Mouse (Mus musculus): ENCODE results near the gene Micall1. TPM values are rescaled to one million over a fixed set of nuclear protein-coding genes. Genes with fewer than 3 reads are reported as not detected.

The Micall1 gene
- polyA plus RNA-seq, 1 experiment from 2014 or later: 11.6 TPM

DNA sequence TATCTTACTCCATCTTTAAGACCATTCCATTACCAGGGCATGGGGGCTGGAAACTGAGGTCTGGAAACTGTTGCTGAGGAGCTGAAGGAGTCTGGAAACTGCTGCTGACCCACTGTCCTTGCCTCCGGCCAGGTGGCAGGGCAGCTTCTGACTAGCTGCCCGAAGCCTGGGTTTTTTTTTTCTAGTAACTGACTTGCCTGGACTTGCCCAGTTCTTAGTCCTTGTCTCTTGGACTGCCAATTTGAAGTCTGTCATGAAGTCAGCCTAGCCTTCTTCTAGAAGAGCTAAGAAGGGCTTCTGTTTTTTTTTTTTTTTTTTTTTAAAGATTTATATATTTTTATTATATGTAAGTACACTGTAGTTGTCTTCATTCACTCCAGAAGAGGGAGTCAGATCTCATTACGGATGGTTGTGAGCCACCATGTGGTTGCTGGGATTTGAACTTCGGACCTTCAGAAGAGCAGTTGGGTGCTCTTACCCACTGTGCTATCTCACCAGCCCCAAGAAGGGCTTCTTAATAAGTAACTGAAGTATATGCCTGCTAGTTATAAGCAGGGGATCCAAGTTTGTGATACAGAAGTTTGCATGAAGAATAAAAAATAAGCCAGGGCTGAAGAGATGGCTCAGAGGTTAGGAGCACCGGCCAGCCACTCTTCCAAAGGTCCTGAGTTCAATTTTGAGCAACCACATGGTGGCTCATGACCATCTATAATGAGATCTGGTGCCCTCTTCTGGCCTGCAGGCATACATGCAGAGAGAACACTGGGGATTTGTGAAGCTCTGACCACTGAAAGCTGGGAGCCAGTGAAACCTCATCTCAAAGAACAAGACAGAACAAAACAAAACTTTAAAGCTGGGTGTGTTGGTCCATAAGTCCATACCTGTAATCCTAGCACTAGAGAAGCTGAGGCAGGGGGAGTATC, 37.3 kb upstream of the Micall1 start:
- no peak for ATAC-seq
- 68% methylated on average over 5 of the region's 5 CpGs for WGBS
- Histone ChIP-seq H3K4me1 (ENCODE audit: control insufficient read depth, insufficient read depth, low read depth, low read length) (peaks cover 11% of the 10 kb centered on the region), H3K9me3 (ENCODE audit: control insufficient read depth, low read length) (no peaks in the 10 kb centered on the region), H3K4me2 (ENCODE audit: low read length) (no peak overlapping the region), H3K9ac (ENCODE audit: low read depth, low read length) (no peak overlapping the region), H3K4me3 (ENCODE audit: low read length) (no peak overlapping the region), H3K36me3 (ENCODE audit: control insufficient read depth, insufficient read depth, low read length) (no peaks in the 10 kb centered on the region), H3K27ac (ENCODE audit: low read depth, low read length) (no peak overlapping the region), H3K27me3 (replicated peaks; ENCODE audit: control insufficient read depth, insufficient read depth, low read length) (no peaks in the 10 kb centered on the region)

DNA sequence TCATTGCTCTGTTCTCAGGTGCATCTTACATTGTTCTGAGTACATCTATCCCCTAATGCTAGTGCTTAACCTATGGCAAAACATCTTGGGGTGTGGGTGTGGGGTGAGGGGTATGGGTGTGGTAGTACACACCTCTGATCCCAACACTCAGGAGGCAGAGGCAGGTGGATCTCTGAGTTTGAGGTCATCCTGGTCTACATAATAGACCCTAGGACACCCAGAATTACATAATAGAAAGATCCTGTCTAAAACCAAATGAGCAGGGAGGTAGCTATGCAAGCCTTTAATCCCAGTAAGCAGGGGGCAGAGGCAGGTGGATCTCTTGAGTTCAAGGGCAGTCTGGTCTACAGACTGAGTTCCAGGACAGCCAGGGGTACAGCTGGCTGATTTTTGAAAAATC, 34.9 kb upstream of the Micall1 start:
- no peak overlapping the region for H3K27ac ChIP-seq (ENCODE audit: low read depth, low read length)
- H3K9me3 ChIP-seq (ENCODE audit: control insufficient read depth, low read length): no peaks in the 10 kb centered on the region
- no peaks in the 10 kb centered on the region for H3K27me3 ChIP-seq (replicated peaks; ENCODE audit: control insufficient read depth, insufficient read depth, low read length)
- no peak overlapping the region for H3K9ac ChIP-seq (ENCODE audit: low read depth, low read length)
- H3K36me3 ChIP-seq (ENCODE audit: control insufficient read depth, insufficient read depth, low read length): peaks cover 18% of the 10 kb centered on the region
- peaks cover 17% of the 10 kb centered on the region for H3K4me1 ChIP-seq (ENCODE audit: control insufficient read depth, insufficient read depth, low read depth, low read length)
- no peak for ATAC-seq
- H3K4me2 ChIP-seq (ENCODE audit: low read length): no peak overlapping the region
- no peak overlapping the region for H3K4me3 ChIP-seq (ENCODE audit: low read length)

DNA sequence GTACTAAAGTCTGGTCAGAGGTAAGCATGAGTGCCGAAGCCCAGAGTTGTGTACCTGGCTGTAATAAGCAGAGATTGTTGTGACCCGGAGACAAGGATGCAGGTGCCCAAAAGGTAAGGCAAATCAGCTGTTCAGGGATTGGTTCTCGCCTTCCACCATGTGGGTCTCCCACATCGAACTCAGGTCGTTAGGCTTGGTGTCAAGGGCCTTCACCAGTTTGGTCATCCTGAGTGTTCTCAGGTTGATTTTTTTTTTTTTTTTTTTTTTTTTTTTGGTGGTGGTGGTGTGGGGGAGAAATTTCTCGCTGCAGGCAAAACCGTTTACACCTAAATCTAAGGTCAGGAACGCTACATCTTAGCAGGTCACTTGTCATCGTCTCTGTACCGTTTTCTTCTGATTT, 34.3 kb upstream of the Micall1 start:
- H3K36me3 ChIP-seq (ENCODE audit: control insufficient read depth, insufficient read depth, low read length): peaks cover 23% of the 10 kb centered on the region
- H3K9me3 ChIP-seq (ENCODE audit: control insufficient read depth, low read length): no peaks in the 10 kb centered on the region
- H3K9ac ChIP-seq (ENCODE audit: low read depth, low read length): peak overlapping the region; percentile 60
- H3K27ac ChIP-seq (ENCODE audit: low read depth, low read length): peak overlapping the region; percentile 69
- ATAC-seq: no peak
- peak overlapping the region; percentile 91 for H3K4me2 ChIP-seq (ENCODE audit: low read length)
- 43% methylated on average over 10 of the region's 10 CpGs for WGBS
- H3K27me3 ChIP-seq (replicated peaks; ENCODE audit: control insufficient read depth, insufficient read depth, low read length): no peaks in the 10 kb centered on the region
- H3K4me1 ChIP-seq (ENCODE audit: control insufficient read depth, insufficient read depth, low read depth, low read length): peaks cover 17% of the 10 kb centered on the region
- peak overlapping the region; percentile 67 for H3K4me3 ChIP-seq (ENCODE audit: low read length)

DNA sequence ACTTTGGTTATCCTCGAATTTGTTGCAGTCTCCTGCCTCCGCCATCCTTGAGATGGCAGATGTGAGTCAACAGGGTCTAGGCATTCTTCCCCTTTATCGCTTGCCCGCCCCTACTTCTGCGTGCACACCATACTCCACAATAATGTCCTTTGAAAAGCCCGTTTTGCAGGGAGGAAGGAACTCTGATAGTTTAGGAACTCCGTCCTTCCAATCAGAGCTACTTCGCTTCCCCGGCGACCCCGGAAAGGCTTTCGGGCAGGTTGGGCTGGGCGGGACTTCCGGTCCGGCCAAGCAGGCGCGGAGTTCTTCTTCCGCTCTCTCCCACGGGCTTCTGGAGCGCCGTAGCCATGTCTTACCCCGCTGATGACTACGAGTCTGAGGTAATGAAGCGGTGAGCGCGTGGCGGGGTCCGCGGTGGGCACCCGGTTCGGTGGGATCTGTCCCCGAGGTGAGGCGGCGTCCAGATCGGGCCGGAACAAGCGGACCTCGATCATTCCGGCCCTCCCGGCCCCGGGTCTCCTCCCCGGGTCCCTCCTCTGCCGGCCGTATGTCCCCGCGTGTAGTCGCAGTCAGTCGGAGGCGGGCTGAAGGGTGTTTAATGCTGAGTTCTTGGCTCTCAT, 33.7 kb upstream of the Micall1 start, which contains the start of gene Eif3l:
Eif3l (plus strand) TSS at position 267 of the 620 bp plus-strand sequence.
- no peaks in the 10 kb centered on the region for H3K27me3 ChIP-seq (replicated peaks; ENCODE audit: control insufficient read depth, insufficient read depth, low read length)
- H3K36me3 ChIP-seq (ENCODE audit: control insufficient read depth, insufficient read depth, low read length): peaks cover 28% of the 10 kb centered on the region
- no peaks in the 10 kb centered on the region for H3K9me3 ChIP-seq (ENCODE audit: control insufficient read depth, low read length)
- H3K27ac ChIP-seq (ENCODE audit: low read depth, low read length): peak within 1 kb of the TSS; percentile 69
- peak within 1 kb of the TSS; percentile 91 for H3K4me2 ChIP-seq (ENCODE audit: low read length)
- peak within 1 kb of the TSS; percentile 84 for H3K9ac ChIP-seq (ENCODE audit: low read depth, low read length)
- H3K4me3 ChIP-seq (ENCODE audit: low read length): peak within 1 kb of the TSS; percentile 67
- WGBS: under 1% methylated on average over 49 of the region's 49 CpGs
- H3K4me1 ChIP-seq (ENCODE audit: control insufficient read depth, insufficient read depth, low read depth, low read length): peaks cover 17% of the 10 kb centered on the region
- ATAC-seq: peak; percentile 93

DNA sequence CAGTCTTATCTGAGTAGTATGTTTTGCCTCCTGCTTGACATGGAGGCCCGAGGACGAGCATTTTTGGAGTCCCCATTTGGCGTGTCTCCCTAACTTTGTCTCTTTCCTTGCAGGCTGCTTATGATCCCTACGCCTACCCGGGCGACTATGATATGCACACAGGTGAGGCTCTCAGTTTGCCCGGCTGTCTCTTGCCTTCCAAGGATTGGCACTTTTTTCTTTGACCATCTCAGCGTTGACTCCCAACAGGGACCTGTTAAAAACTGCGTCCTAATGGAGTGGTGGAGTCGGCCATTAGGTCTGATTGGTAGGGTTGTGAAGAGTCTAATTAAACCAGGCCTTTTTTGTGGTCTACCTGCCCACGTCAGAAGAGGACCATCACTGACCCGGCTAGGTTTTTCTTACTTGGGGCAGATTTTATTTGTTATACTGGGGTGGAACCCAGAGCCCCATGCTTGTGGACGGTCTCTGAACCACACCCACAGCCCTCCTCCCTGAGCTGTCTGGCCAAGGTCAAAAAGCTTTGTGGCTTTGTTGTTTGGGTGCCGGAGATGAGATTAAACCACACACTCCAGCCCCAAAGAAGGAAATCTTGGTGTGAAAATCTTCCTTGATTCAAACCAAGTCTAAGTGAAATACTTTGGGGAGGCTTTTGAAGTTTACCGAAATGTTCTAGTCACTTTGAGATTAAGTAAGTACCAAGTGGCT, 32.9 kb upstream of the Micall1 start:
- peak overlapping the region; percentile 67 for H3K4me3 ChIP-seq (ENCODE audit: low read length)
- peak overlapping the region; percentile 84 for H3K9ac ChIP-seq (ENCODE audit: low read depth, low read length)
- 37% methylated on average over 15 of the region's 15 CpGs for WGBS
- H3K4me2 ChIP-seq (ENCODE audit: low read length): peak overlapping the region; percentile 91
- peaks cover 31% of the 10 kb centered on the region for H3K36me3 ChIP-seq (ENCODE audit: control insufficient read depth, insufficient read depth, low read length)
- H3K27ac ChIP-seq (ENCODE audit: low read depth, low read length): no peak overlapping the region
- peaks cover 17% of the 10 kb centered on the region for H3K4me1 ChIP-seq (ENCODE audit: control insufficient read depth, insufficient read depth, low read depth, low read length)
- H3K27me3 ChIP-seq (replicated peaks; ENCODE audit: control insufficient read depth, insufficient read depth, low read length): no peaks in the 10 kb centered on the region
- H3K9me3 ChIP-seq (ENCODE audit: control insufficient read depth, low read length): no peaks in the 10 kb centered on the region
- no peak for ATAC-seq

DNA sequence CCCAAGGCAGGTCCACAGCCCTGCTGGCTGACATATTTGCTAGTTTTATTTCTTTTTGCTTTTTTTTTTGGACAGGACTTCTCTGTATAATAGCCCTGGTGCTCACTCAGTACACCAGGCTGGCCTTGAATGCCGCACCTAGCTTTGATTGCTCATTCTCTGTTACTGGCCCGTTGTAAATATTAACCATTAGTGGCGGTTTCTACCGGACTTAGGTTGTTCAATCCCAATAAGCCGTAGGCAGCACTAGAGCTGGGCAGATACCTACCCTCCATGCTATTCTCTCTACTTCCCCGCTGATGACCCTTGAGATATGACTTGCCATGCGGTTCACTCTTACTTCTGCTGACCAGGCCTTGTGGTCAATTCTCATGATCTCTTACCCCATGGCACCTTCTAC, 29.1 kb upstream of the Micall1 start:
- 97% methylated on average over 7 of the region's 7 CpGs for whole genome bisulfite sequencing
- ATAC-seq: no peak

DNA sequence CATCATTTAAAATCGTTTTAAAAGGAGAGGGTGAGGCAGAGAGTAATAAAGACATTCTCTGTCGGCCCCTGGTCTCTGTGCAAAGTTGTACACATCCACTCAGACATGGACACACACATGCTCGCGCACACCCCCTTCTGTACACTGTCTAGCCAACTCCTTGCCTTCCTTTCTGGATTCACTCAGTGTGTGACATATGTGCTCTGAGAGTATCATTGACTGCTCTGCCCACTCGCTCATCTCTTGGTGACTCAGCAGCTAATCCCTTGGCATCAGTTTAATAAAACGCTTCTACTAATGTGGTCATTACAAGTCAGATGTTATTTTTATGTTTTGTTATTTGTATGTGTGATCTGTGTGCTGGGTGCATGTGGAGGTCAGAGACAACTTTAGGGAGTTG, 16.4 kb upstream of the Micall1 start:
- Histone ChIP-seq H3K27me3 (replicated peaks; ENCODE audit: control insufficient read depth, insufficient read depth, low read length) (no peaks in the 10 kb centered on the region), H3K9ac (ENCODE audit: low read depth, low read length) (no peak overlapping the region), H3K4me1 (ENCODE audit: control insufficient read depth, insufficient read depth, low read depth, low read length) (no peaks in the 10 kb centered on the region), H3K4me2 (ENCODE audit: low read length) (no peak overlapping the region), H3K9me3 (ENCODE audit: control insufficient read depth, low read length) (no peaks in the 10 kb centered on the region), H3K4me3 (ENCODE audit: low read length) (no peak overlapping the region), H3K27ac (ENCODE audit: low read depth, low read length) (no peak overlapping the region), H3K36me3 (ENCODE audit: control insufficient read depth, insufficient read depth, low read length) (peaks cover 37% of the 10 kb centered on the region)
- 90% methylated on average over 6 of the region's 6 CpGs for WGBS
- ATAC-seq: no peak

More for the DNA sequence above, 29.1 kb upstream of the Micall1 start:
- H3K36me3 ChIP-seq (ENCODE audit: control insufficient read depth, insufficient read depth, low read length): peaks cover 53% of the 10 kb centered on the region
- no peaks in the 10 kb centered on the region for H3K9me3 ChIP-seq (ENCODE audit: control insufficient read depth, low read length)
- no peak overlapping the region for H3K4me3 ChIP-seq (ENCODE audit: low read length)
- no peak overlapping the region for H3K4me2 ChIP-seq (ENCODE audit: low read length)
- no peak overlapping the region for H3K27ac ChIP-seq (ENCODE audit: low read depth, low read length)
- H3K27me3 ChIP-seq (replicated peaks; ENCODE audit: control insufficient read depth, insufficient read depth, low read length): no peaks in the 10 kb centered on the region
- H3K4me1 ChIP-seq (ENCODE audit: control insufficient read depth, insufficient read depth, low read depth, low read length): peaks cover 14% of the 10 kb centered on the region
- H3K9ac ChIP-seq (ENCODE audit: low read depth, low read length): no peak overlapping the region

DNA sequence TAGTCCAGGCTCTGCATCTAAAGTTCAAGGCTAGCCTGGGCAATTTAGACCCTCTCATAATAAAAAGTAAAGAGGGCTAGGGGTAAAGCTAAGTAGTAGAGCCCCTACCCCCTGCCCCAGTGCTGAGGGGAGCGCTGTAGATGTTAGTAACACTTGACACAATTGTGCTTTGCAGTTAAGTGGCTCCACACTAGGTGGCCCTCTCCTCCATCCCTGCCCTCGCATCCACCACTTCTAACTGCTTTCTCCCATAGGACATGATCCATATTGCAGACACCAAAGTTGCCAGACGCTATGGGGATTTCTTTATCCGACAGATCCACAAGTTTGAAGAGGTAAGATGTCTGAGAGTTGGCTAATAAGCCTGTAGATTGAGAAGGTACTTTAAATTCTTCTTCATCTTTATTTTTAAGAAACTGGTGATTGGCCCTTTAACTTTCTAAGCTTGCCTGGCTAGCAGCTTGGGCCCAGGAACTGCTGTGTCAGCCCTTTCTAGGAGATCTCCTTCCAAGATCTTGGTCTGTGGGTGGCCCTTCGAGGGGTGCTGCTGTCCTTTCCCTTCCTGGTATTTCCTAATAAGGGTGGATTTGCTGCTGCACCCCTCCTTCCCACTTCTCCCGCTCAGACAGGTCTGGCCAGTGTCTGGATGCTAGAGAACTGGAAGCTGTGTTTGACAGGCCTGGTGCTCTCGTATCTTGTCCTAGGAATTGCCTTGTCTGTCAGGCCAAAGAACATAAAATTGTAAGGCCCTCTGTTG, 15.4 kb upstream of the Micall1 start:
- Histone ChIP-seq H3K9ac (ENCODE audit: low read depth, low read length) (no peak overlapping the region), H3K9me3 (ENCODE audit: control insufficient read depth, low read length) (no peaks in the 10 kb centered on the region), H3K4me3 (ENCODE audit: low read length) (no peak overlapping the region), H3K27ac (ENCODE audit: low read depth, low read length) (no peak overlapping the region), H3K4me1 (ENCODE audit: control insufficient read depth, insufficient read depth, low read depth, low read length) (peaks cover 7% of the 10 kb centered on the region), H3K36me3 (ENCODE audit: control insufficient read depth, insufficient read depth, low read length) (peaks cover 33% of the 10 kb centered on the region), H3K27me3 (replicated peaks; ENCODE audit: control insufficient read depth, insufficient read depth, low read length) (no peaks in the 10 kb centered on the region), H3K4me2 (ENCODE audit: low read length) (no peak overlapping the region)
- 71% methylated on average over 7 of the region's 7 CpGs for WGBS
- no peak for ATAC-seq

Data from hindbrain, embryonic 16.5 days (tissue).